Mouse (Mus musculus) liver, embryonic 13.5 days (tissue): ENCODE data around the gene Bhlhe41. TPM values are rescaled to one million over a fixed set of nuclear protein-coding genes. Genes with fewer than 3 reads are reported as not detected.

ENCODE experiments used
- ATAC-seq: fragments of 200-750 bp; cut with Nextera tagmentation; 2 replicates; pipeline ENCODE4 v1.8.0; 2017; ENCODE audit warnings: low read depth, mild to moderate bottlenecking, moderate number of reproducible peaks, moderate library complexity
- DNase-seq: peaks from one replicate; pipeline ENCODE4 v3.0.0; 2022
- H3K27ac ChIP-seq: fragments of 300-500 bp; sonication (generic); 2 replicates; pipeline ENCODE4 v1.5.1; 2015; ENCODE audit warnings: moderate library complexity, mild to moderate bottlenecking, inconsistent platforms
- H3K27me3 ChIP-seq: fragments of 300-500 bp; sonication (generic); 2 replicates; pipeline ENCODE4 v1.6.1; 2015; ENCODE audit warnings: mild to moderate bottlenecking, inconsistent platforms
- H3K36me3 ChIP-seq: fragments of 300-500 bp; sonication (generic); 2 replicates; pipeline ENCODE4 v1.6.1; 2015; ENCODE audit warnings: mild to moderate bottlenecking, inconsistent platforms
- H3K4me1 ChIP-seq: fragments of 300-500 bp; sonication (generic); replicated peaks from 2 replicates; pipeline ENCODE4 v1.6.1; 2015; ENCODE audit warnings: inconsistent platforms
- H3K4me2 ChIP-seq: fragments of 300-500 bp; sonication (generic); 2 replicates; pipeline ENCODE4 v1.6.1; 2015; ENCODE audit warnings: inconsistent platforms, mild to moderate bottlenecking, moderate library complexity
- H3K4me3 ChIP-seq: fragments of 300-500 bp; sonication (generic); replicated peaks from 2 replicates; pipeline ENCODE4 v1.5.1; 2015; ENCODE audit warnings: mild to moderate bottlenecking, inconsistent platforms
- H3K9ac ChIP-seq: fragments of 300-500 bp; sonication (generic); 2 replicates; pipeline ENCODE4 v1.6.1; 2015; ENCODE audit warnings: mild to moderate bottlenecking, inconsistent platforms
- H3K9me3 ChIP-seq: fragments of 300-500 bp; sonication (generic); replicated peaks from 2 replicates; pipeline ENCODE4 v1.6.1; 2016; ENCODE audit warnings: inconsistent platforms
- WGBS: fragments of 180-500 bp; shearing (Covaris S2); methylation state at CpG from one replicate; pipeline ENCODE4 v1.1.7; 2015; ENCODE audit not compliant: insufficient replicate concordance; 5-methylcytosine and 5-hydroxymethylcytosine counted together
- polyA plus RNA-seq: library from polyadenylated mRNA; unstranded; fragments of >200 nt; fragmentation: Nextera tagmentation; extraction: Ambion mirVana; gene quantifications from 2 replicates; pipeline ENCODE4 v1.2.1, GENCODE M21; 2015

Gene Bhlhe41
- polyA plus RNA-seq: 0.08 TPM in 2 replicates

DNA sequence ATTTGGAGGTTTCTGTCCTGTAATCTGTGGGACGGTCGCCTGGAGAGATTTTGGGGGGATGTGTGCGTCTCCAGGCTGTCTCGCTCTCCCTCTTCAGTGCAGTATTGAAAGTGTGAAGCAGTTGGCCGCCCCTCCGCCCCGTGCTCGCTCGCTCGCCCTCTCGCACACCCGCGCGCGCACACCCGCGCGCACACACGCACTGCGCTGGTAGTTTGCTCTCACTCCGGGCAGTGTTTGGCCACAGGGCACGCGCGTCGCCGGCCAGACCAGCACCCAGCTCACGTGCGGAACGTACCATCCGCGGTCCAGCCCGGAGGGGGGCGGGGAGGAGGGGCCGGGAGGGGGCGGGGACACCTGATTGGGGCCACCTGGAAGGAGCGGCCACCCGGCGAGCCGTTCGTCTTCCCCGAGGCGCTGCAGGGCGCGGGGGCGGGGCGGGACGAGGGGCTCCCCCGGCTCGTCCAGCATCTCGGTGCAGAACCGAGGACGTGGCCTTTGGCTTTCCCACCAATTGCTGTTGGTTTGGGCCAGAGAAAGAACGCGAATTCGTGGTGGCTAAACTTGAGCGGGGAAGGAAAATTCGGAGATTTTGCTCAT lies at the start of gene Bhlhe41:
Bhlhe41 (minus strand) TSS at position 270 of the 597 bp plus-strand sequence.
- H3K27me3 ChIP-seq: peaks cover 80% of the 10 kb centered on the region
- no peaks in the 10 kb centered on the region for H3K36me3 ChIP-seq
- DNase-seq: no peak
- H3K27ac ChIP-seq: no peak within 1 kb of the TSS
- peak within 1 kb of the TSS; percentile 69 for H3K4me2 ChIP-seq
- peak within 1 kb of the TSS; percentile 50 for H3K4me3 ChIP-seq
- no peaks in the 10 kb centered on the region for H3K9me3 ChIP-seq
- WGBS: 1% methylated on average over 55 of the region's 57 CpGs
- ATAC-seq: no peak
- peaks cover 26% of the 10 kb centered on the region for H3K4me1 ChIP-seq
- H3K9ac ChIP-seq: no peak within 1 kb of the TSS

DNA sequence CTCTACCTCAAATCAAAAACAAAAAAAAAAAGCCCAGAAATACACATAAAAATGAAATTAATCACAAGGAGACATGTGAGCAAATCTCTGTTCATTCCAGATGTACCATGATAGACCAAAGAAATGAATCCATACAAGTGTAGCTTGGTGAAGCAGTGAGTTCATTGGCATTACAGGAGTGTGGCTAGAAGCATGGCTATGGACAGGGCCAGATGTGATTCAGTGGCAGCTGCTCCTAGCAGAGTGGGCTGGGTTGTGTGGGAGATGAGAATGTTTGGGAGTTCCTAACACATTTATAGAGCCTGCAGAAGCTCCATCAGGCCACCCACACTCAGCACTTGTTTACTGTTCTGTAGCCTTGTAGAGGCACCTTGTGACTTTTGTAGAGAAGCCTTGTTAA lies 46.9 kb upstream of the Bhlhe41 start:
- no peaks in the 10 kb centered on the region for H3K27me3 ChIP-seq
- no peak overlapping the region for H3K4me2 ChIP-seq
- H3K27ac ChIP-seq: no peak overlapping the region
- no peaks in the 10 kb centered on the region for H3K4me1 ChIP-seq
- no peak overlapping the region for H3K9ac ChIP-seq
- H3K4me3 ChIP-seq: no peak overlapping the region
- no peaks in the 10 kb centered on the region for H3K9me3 ChIP-seq
- ATAC-seq: no peak
- no peaks in the 10 kb centered on the region for H3K36me3 ChIP-seq
- DNase-seq: no peak

DNA sequence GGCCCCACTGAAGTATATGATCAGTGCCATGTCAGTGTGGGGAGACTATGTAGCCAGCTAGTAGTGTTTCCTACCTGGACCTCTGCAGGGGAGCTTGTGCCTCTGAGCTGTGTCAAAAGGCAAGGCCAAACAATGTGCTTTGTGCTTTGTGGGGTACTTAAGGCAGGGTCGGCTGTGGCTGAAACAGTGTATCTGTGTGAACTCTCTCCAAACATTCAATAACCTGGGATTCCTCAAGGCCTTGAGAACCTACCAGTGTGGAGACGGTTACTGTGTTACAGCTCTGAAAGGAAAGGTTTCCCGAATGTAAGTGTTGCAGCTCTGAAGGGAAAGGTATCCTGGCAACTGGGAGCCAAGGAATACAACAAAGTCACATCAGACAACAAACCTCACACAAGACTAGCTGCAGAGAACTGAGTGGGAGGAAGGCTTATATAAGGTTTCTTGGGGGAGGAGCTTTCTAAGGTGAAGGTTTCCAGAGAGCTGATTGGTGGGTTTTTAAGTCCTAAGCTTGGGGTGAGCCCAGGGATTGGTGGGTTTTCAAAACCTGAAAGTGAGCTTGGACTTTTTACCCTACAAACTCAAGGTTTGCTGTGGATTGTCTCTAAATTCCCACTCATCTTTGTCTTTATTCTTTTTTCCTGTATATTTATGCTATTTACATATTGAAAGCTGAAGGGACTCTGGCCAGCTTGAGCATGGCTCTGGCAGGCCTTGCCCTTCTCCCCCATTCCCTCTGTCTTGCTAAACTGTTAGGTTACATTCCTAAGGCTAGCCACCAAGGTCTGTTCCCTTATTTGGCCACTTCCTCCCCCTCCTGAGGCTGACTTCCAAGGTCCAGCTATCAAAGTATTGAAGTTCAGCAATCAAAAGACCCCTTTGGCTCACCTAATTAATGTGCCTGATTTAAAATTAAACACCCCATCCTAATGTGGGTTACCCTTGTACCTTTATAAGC lies 45.4 kb upstream of the Bhlhe41 start:
- WGBS: 71% methylated on average over 3 of the region's 3 CpGs
- Histone ChIP-seq H3K4me2 (no peak overlapping the region), H3K4me1 (no peaks in the 10 kb centered on the region), H3K9me3 (no peaks in the 10 kb centered on the region), H3K27ac (no peak overlapping the region), H3K9ac (no peak overlapping the region), H3K36me3 (no peaks in the 10 kb centered on the region), H3K4me3 (no peak overlapping the region), H3K27me3 (no peaks in the 10 kb centered on the region)
- no peak for DNase-seq
- no peak for ATAC-seq

DNA sequence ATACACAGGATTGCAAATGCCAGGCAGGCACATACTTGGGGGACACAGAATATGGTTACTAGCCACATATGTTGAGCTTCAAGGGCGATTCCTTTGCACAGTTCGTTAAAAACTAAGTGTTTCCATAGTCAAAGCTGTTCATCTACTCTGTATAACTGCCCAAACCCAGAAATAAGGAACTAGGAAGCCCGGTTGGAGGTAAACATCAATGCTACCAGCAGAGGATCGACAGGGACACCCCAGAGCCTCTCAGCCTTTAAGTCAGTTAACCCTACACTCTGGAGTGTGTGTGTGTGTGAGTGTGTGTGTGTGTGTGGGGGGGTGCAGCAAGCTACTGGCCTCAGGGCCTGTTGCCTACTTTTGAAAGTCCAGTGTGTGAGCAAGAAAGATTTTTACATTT lies 44.6 kb upstream of the Bhlhe41 start:
- Histone ChIP-seq H3K9ac (no peak overlapping the region), H3K9me3 (no peaks in the 10 kb centered on the region), H3K36me3 (no peaks in the 10 kb centered on the region), H3K4me1 (no peaks in the 10 kb centered on the region), H3K27me3 (no peaks in the 10 kb centered on the region), H3K4me3 (no peak overlapping the region), H3K4me2 (no peak overlapping the region), H3K27ac (no peak overlapping the region)
- DNase-seq (no peak), ATAC-seq (no peak)
- WGBS: 35% methylated on average over 4 of the region's 4 CpGs

DNA sequence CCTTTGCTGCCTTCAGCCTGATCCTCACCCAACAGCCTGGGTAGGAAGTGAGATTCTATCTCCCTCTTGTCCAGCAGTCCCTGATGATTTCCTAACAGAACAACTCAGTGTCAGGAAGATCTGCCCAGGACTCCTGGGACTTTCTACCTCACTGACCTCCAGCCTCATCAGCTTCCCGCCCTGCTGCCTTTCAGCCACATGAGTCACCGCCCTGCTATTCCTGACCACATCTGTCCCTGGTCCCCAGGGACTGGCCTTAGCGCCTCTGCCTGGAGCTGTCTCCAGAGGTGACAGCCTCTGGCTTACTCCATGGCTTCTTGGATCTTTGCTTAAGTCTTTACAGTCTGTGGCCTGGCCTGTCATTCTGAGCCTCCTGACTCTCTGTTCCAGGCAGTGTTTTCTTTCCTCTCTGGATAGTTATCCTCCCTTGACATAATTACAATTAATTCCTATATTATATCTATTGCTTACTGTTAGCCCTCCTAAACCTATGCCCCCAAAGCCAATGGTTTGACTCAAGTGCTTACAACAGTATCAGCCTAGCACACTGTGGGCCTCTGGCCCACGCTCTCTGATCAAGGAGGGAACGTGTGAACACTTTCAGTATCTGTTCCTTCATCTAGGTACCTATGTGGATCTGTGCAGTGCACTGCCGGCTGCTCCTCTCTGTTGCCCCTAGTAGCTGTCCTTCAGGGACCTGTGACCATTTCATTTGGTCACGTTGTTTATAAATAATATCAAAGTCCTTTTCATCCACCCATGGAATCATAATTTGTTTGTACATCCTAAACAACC lies 40.9 kb upstream of the Bhlhe41 start:
- ATAC-seq (no peak), DNase-seq (no peak)
- no peak overlapping the region for H3K4me3 ChIP-seq
- WGBS: 49% methylated on average over 7 of the region's 7 CpGs
- no peak overlapping the region for H3K27ac ChIP-seq
- H3K9me3 ChIP-seq: no peaks in the 10 kb centered on the region
- no peak overlapping the region for H3K9ac ChIP-seq
- no peaks in the 10 kb centered on the region for H3K27me3 ChIP-seq
- no peak overlapping the region for H3K4me2 ChIP-seq
- no peaks in the 10 kb centered on the region for H3K36me3 ChIP-seq
- H3K4me1 ChIP-seq: no peaks in the 10 kb centered on the region

DNA sequence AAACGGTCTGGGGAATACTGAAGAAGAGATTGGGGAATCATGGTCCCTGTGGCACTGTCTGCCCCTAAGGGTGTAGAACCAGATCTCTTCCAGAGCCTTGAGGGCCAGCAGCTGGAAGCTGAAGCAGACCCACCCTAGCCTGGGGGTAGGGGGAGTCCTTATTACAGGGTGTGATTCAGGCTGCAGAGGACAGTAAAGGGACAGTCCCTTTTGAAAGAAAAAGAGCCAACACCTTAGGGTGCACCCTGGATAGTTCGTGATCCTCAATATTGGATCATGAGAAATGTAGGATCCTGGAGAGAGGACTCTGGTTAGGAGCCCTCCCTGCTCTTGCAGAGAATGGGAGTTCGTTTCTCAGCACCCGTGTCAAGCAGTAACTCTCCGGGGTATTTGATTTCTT lies 39.3 kb upstream of the Bhlhe41 start:
- WGBS: 66% methylated on average over 5 of the region's 5 CpGs
- Histone ChIP-seq H3K27me3 (no peaks in the 10 kb centered on the region), H3K4me2 (no peak overlapping the region), H3K4me3 (no peak overlapping the region), H3K9ac (no peak overlapping the region), H3K27ac (no peak overlapping the region), H3K4me1 (no peaks in the 10 kb centered on the region), H3K9me3 (no peaks in the 10 kb centered on the region), H3K36me3 (no peaks in the 10 kb centered on the region)
- no peak for DNase-seq
- no peak for ATAC-seq

DNA sequence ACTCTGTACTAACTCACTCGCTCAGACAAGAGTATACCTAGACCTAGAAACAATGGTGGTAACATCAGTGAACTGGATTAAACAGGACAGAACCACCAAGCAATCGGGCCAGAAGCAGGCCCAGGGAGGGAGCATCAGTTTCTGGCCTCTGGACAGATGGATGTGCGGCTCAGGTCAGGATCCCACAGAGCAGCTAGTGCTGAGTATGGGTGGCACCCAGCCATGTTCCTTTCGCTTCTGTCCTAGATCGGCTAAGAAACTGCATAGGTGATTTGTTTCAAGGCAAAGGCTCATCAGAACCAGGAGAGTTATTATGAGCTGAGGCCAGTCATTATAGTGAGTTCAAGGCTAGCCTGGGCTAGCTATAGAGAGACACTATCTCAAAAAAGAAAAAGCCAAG lies 38.8 kb upstream of the Bhlhe41 start:
- 66% methylated on average over 5 of the region's 5 CpGs for WGBS
- Histone ChIP-seq H3K27me3 (no peaks in the 10 kb centered on the region), H3K9ac (no peak overlapping the region), H3K9me3 (no peaks in the 10 kb centered on the region), H3K27ac (no peak overlapping the region), H3K4me2 (no peak overlapping the region), H3K36me3 (no peaks in the 10 kb centered on the region), H3K4me3 (no peak overlapping the region), H3K4me1 (no peaks in the 10 kb centered on the region)
- no peak for ATAC-seq
- no peak for DNase-seq

DNA sequence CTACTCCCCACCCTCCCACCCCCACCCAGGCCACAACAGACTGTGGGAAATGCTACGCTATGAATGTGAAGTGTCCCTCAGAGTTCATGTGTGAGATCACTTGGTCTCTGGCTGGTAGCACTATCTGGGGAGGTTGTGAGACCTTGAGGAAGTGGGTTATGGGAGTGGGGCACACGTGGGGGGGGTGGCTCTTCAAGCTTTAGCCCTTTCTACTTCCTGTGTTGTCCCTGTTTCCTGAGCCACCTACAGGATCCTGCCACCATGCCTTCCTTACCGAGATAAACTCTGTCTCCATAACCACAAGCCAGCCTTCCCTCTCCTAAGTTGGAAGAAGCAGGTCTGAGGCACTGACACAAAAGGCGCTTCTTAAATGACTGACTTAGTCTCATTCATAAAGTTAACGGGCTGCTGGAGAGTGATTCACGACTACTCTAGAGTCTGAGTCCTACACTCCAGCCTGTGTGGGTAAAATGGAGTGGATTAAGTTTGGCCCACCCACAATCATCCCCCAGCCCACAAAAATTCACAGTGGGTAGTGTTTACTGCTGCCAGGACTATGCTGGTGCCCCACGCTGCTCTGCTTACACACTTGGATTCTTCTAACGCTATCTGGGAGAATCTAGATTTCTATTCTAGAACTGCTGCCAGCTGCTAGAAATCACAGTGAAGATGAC lies 29.4 kb upstream of the Bhlhe41 start:
- H3K9ac ChIP-seq: no peak overlapping the region
- H3K9me3 ChIP-seq: no peaks in the 10 kb centered on the region
- ATAC-seq (no peak), DNase-seq (no peak)
- H3K4me2 ChIP-seq: no peak overlapping the region
- H3K4me3 ChIP-seq: no peak overlapping the region
- WGBS: 31% methylated on average over 8 of the region's 8 CpGs
- no peaks in the 10 kb centered on the region for H3K27me3 ChIP-seq
- H3K4me1 ChIP-seq: no peaks in the 10 kb centered on the region
- H3K36me3 ChIP-seq: no peaks in the 10 kb centered on the region
- no peak overlapping the region for H3K27ac ChIP-seq

DNA sequence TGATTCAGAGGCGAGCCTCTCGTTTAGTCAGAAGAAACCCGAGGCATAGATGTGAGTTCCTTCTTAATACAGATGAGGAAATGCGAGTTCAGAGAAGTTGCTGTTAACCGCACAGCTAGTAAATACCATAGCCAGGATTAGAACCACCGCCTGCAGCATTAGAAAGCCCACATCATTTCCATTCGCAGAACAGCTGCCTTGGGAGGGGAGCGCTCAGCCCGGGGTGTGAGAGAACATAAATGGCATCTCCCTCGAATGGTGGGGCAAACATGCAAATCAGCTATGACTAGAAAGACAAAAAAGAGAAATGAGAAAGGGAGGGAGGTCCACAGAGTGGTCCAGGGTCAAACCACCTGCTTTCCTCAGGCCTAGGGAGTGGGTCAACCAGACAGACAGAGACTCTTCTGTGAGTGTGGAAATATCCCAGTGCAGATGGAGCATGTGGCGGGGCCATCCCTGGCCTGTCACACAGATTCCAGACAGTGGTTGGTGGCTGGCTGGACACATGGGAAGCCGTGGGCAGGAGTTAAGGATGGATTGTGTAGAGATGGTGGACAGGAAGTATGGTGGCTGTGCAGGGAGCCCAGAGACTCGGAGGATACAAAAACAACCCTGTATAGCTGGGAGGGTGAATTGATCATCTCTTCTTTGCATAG lies 28.1 kb upstream of the Bhlhe41 start:
- H3K4me2 ChIP-seq: no peak overlapping the region
- no peak for DNase-seq
- no peak for ATAC-seq
- H3K27me3 ChIP-seq: no peaks in the 10 kb centered on the region
- no peaks in the 10 kb centered on the region for H3K4me1 ChIP-seq
- H3K9me3 ChIP-seq: no peaks in the 10 kb centered on the region
- H3K9ac ChIP-seq: no peak overlapping the region
- no peaks in the 10 kb centered on the region for H3K36me3 ChIP-seq
- H3K27ac ChIP-seq: no peak overlapping the region
- WGBS: 52% methylated on average over 13 of the region's 13 CpGs
- no peak overlapping the region for H3K4me3 ChIP-seq

DNA sequence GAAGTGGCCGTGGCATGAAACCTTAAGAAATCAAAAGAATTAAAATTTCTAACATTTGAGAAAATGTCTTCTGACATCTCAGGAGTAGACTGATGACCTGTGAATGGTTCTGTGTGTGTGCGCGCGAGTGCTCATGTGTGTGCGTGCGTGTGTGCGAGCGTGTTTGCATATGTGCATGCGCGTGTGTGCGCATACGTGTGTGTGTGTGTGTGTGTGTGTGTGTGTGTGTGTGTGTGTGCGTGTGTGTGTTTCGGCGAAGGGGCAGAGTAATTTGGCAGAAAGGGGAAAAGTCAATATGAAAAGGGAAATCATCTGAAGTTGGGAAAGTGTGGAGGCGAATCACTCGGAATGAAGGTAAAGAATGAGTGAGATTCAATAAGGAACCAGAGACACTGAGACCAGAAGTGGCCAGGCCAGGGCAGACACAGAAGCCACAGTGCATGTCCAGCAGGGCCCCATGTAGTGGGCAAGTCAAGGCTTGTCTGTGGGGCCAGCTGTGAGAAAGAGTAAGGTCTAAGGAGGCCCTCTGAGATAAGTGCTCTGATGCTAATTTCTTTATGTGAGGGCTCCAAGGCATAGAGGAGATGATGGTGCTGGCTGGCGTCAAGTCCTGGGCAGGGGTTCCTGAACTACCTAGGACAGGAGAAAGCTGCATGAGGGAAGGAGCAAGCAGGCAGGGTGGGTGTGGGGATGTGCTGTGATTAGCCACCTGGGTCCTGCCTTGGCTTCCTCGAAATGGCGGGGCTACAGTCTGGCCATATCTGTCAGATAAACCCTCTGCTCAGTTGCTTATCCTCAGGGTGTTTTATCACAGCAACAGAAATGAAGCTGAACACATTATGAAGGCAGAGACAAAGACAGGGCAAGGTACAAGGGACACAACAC lies 27.3 kb upstream of the Bhlhe41 start:
- Histone ChIP-seq H3K4me1 (no peaks in the 10 kb centered on the region), H3K9ac (no peak overlapping the region), H3K4me2 (no peak overlapping the region), H3K27me3 (no peaks in the 10 kb centered on the region), H3K9me3 (no peaks in the 10 kb centered on the region), H3K4me3 (no peak overlapping the region), H3K27ac (no peak overlapping the region), H3K36me3 (no peaks in the 10 kb centered on the region)
- DNase-seq: no peak
- ATAC-seq: no peak
- 79% methylated on average over 20 of the region's 20 CpGs for WGBS
